Mouse (Mus musculus): Measurements from ENCODE around the gene Gm28269.

Gene Gm28269

GRCm38 (mm10) chrX:21744997-21745396 lies at the start of gene Gm28269:
Gene Gm28269, minus strand, starts transcription at chrX:21745097.
- no peak for DNase-seq

DNA sequence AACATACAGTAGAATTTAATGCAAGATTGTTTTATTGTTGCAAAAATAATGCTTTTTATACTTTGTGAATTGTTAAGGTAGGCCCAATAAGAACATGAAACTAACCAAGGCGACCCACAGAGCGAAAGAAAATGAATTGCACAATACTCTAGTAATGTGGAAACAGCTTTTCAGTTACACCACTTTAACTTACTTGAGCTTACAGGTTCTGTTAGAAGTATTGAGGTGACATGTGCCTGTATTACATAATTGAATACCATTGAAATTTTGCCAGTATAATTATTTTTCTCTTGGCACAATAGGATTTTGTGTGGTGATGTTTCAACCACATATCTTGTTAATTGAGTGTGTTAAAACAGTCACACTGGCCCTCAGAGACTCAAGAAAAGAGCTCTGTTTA lies 28.0 kb downstream of the Gm28269 start:
- DNase-seq: no peak

DNA sequence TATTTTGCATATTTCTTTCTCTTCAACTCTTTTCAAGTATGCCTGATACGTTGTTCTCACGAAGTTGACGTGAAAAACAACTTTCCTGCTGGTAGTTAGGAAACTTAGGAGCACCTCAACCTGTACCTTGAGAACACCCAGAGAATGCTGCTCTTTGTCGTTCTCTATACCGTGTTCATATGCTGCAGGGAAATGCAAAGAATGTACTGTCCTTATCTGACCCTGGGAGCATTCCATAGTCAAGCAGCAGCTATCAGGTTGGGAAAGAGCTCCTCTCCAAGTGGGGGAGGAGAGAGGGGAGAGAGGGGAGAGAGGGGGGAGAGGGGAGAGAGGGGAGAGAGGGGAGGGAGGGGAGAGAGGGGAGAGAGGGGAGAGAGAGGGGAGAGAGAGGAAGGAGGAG lies 29.6 kb downstream of the Gm28269 start:
- DNase-seq: no peak

DNA sequence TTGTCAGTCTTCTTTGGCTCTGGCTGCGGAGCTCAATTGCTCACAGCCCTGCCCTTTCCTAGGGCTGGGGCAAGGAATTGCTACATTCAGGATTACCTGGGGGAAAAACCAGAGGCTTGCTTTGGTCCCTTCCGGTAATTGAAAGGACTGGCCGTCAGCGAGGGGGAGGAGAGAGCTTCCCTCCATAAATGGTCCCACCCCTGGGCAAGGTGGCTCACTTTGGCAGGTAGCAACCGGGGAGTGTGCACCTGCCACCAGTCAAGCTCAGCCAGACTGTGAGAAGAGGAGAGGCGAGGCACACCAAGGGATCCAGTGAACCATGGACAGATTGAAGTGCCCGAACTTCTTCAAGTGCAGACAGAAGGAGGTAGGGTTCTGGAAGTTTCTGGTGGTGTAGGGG lies 30.1 kb downstream of the Gm28269 start, which contains the start of gene Slc6a14:
Gene Slc6a14, plus strand, starts transcription at position 68 of the 400 bp plus-strand sequence.
- no peak for DNase-seq

DNA sequence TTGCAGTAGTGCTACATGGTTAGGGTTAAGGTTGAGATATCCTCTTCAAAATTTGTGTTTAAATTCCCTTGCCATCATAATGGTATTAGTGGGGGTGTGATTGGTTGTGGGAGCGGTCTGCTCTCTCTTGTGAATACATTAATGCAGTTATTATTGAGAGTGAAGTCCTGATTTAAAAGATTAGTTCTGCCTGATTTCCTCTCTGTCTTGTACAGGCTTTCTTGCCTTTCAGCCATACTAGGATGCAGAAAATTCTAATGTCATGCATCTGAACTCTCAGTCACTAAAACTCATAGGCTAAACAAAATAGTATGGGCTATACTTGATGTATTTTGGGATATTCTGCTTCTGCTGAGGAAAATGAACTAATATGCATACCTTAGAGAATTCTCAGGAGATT lies 40.4 kb downstream of the Gm28269 start:
- DNase-seq: no peak

GRCm38 (mm10) chrX:21701646-21702045 lies 43.3 kb downstream of the Gm28269 start:
- no peak for DNase-seq

GRCm38 (mm10) chrX:21695687-21696086 lies 49.2 kb downstream of the Gm28269 start:
- DNase-seq: no peak

- DNase-seq: no peak
Observed at GRCm38 (mm10) chrX:21695220-21695619, 49.7 kb downstream of the Gm28269 start.

Measured in thymus, adult 18-20 months (tissue).